ENCODE assay signal across 22 mouse cellular contexts in genomic region chr5:110638306-110639074, GRCm38 (mm10). TPM values are rescaled to one million over a fixed set of nuclear protein-coding genes. Genes with fewer than 3 reads are reported as not detected.
A peak's percentile ranks its signal among the peaks of the same experiment; 100 is the strongest.
DNase-seq lines count a peak whose midpoint lies in the region; ATAC-seq and TF ChIP-seq lines count a peak whose summit lies in the region.
"Had no signal": no experiment of that assay in that cellular context is flagged by ENCODE, and none has a peak within 500 bp of the region (broad histone marks: within the 10 kb centered on the region; RNA-seq: fewer than 3 reads in every experiment).

No protein-coding gene starts in this region.

- H3K4me1 ChIP-seq in forebrain, postnatal 0 days (ENCODE audit: insufficient read depth), result no peaks in the 10 kb centered on the region
- no peaks in the 10 kb centered on the region for H3K4me1 ChIP-seq in forebrain, embryonic 11.5 days (replicated peaks; ENCODE audit: control insufficient read depth, insufficient read depth, low read length)
- H3K4me1 ChIP-seq in E14TG2a.4 (replicated peaks; ENCODE audit: low read depth, low read length), result peaks cover 9% of the 10 kb centered on the region
- H3K4me1 ChIP-seq in liver, embryonic 12.5 days, result peaks cover 5% of the 10 kb centered on the region; the same call in 1 of the 2 replicates
- H3K4me1 ChIP-seq: heart, embryonic 12.5 days had no signal

- no peak overlapping the region for H3K4me3 ChIP-seq in forebrain, postnatal 0 days (ENCODE audit: low read depth, low read length)
- no peak overlapping the region for H3K4me3 ChIP-seq in forebrain, embryonic 11.5 days (ENCODE audit: low read depth, low read length)
- H3K4me3 ChIP-seq in left cerebral cortex, adult 2 months, result no peak overlapping the region
- H3K4me3 ChIP-seq in E14TG2a.4 (replicated peaks; ENCODE audit: low read length), result peak overlapping the region; percentile 70
- H3K4me3 ChIP-seq in liver, embryonic 12.5 days, result no peak overlapping the region
- H3K4me3 ChIP-seq: embryonic facial prominence, embryonic 15.5 days; erythroblast, embryonic 14.5 days; hindbrain, embryonic 10.5 days; hindbrain, embryonic 15.5 days had no signal

- no peak overlapping the region for H3K4me2 ChIP-seq in forebrain, postnatal 0 days (ENCODE audit: low read depth)
- H3K4me2 ChIP-seq in forebrain, embryonic 11.5 days (ENCODE audit: low read depth, low read length, severe bottlenecking), result no peak overlapping the region
- H3K4me2 ChIP-seq in liver, embryonic 12.5 days, result no peak overlapping the region
- H3K4me2 ChIP-seq: hindbrain, embryonic 15.5 days had no signal

- intact Hi-C loops in left cerebral cortex, adult 2 months (cut with DNase I), result loop anchor here (5.0 kb wide), 1 partner anchor 91 kb away; no protein-coding TSS in a partner anchor

- DNase-seq in forebrain, postnatal 0 days, result no peak
- no peak for DNase-seq in forebrain, embryonic 11.5 days (ENCODE audit: low spot score)
- no peak for DNase-seq in left cerebral cortex, adult 2 months (ENCODE audit: extremely low spot score in 1 of 2, low spot score in 2 of 2)
- no peak for DNase-seq in left cerebral cortex, adult 8-10 months (ENCODE audit: low spot score in 2 of 2)
- peak; percentile 54 for DNase-seq in NIH3T3 (ENCODE audit: low read depth)
- DNase-seq in gastrocnemius, adult 18-20 months (ENCODE audit: low spot score), result no peak
- DNase-seq: adrenal gland, adult 8-10 months; adrenal gland, postnatal 36 days; cerebellum, adult 2 months; cerebellum, postnatal 10 days; embryo, embryonic 11 days; gastrocnemius, adult 2 months; gastrocnemius, postnatal 25 days had no signal

- H3K27ac ChIP-seq in forebrain, postnatal 0 days (ENCODE audit: low read depth, low read length), result no peak overlapping the region
- H3K27ac ChIP-seq in forebrain, embryonic 11.5 days (ENCODE audit: low read depth, low read length), result no peak overlapping the region
- H3K27ac ChIP-seq in left cerebral cortex, adult 2 months, result no peak overlapping the region
- no peak overlapping the region for H3K27ac ChIP-seq in liver, embryonic 12.5 days
- H3K27ac ChIP-seq: embryonic facial prominence, embryonic 15.5 days; gastrocnemius, adult 2 months; hindbrain, embryonic 15.5 days had no signal

- WGBS in forebrain, postnatal 0 days, result 75% methylated on average over 7 of the region's 7 CpGs
- 83% methylated on average over 7 of the region's 7 CpGs for WGBS in forebrain, embryonic 11.5 days
- 70% methylated on average over 7 of the region's 7 CpGs for WGBS in liver, embryonic 12.5 days (ENCODE audit: insufficient replicate concordance)

- no peaks in the 10 kb centered on the region for H3K9me3 ChIP-seq in forebrain, postnatal 0 days (ENCODE audit: low read length)
- H3K9me3 ChIP-seq in forebrain, embryonic 11.5 days (ENCODE audit: control insufficient read depth, low read length), result no peaks in the 10 kb centered on the region
- H3K9me3 ChIP-seq in E14TG2a.4 (ENCODE audit: low read length), result peaks cover 26% of the 10 kb centered on the region
- H3K9me3 ChIP-seq in liver, embryonic 12.5 days (replicated peaks), result peaks cover 9% of the 10 kb centered on the region
- H3K9me3 ChIP-seq: embryonic facial prominence, embryonic 15.5 days; hindbrain, embryonic 15.5 days had no signal

- no peaks in the 10 kb centered on the region for H3K36me3 ChIP-seq in forebrain, postnatal 0 days (ENCODE audit: insufficient read depth)
- no peaks in the 10 kb centered on the region for H3K36me3 ChIP-seq in forebrain, embryonic 11.5 days (ENCODE audit: control insufficient read depth, insufficient read depth, low read length)
- H3K36me3 ChIP-seq in E14TG2a.4 (ENCODE audit: insufficient read depth, low read length), result no peaks in the 10 kb centered on the region
- H3K36me3 ChIP-seq in liver, embryonic 12.5 days, result no peaks in the 10 kb centered on the region
- H3K36me3 ChIP-seq: embryonic facial prominence, embryonic 15.5 days; forebrain, embryonic 10.5 days; heart, embryonic 12.5 days; hindbrain, embryonic 10.5 days; hindbrain, embryonic 15.5 days had no signal

- 0 out of 2 replicates have a peak, but pooled peaks have one; percentile 32 for ATAC-seq in forebrain, postnatal 0 days
- no peak for ATAC-seq in forebrain, embryonic 11.5 days (replicated peaks; ENCODE audit: low FRiP score)
- no peak for ATAC-seq in liver, embryonic 12.5 days
- ATAC-seq: forebrain, embryonic 16.5 days had no signal

- TF ChIP-seq CTCF in forebrain, postnatal 0 days (IDR thresholded peaks at IDR 0.05; ENCODE audit: low read depth), result no peak
- peak; percentile 14; the same call in 1 of the 2 replicates for TF ChIP-seq CTCF in left cerebral cortex, adult 2 months (IDR thresholded peaks at IDR 0.05)
- no peak for TF ChIP-seq CTCF in E14TG2a.4 (conservative IDR thresholded peaks at IDR 0.05; ENCODE audit: low read length)

- no peaks in the 10 kb centered on the region for H3K27me3 ChIP-seq in forebrain, postnatal 0 days (ENCODE audit: insufficient read depth, low read length)
- no peaks in the 10 kb centered on the region for H3K27me3 ChIP-seq in forebrain, embryonic 11.5 days (ENCODE audit: control insufficient read depth, insufficient read depth, low read length)
- H3K27me3 ChIP-seq in E14TG2a.4 (ENCODE audit: insufficient read depth, low read length), result 0 out of 2 replicates have a peak, but pooled peaks cover 6% of the 10 kb centered on the region
- peaks cover 16% of the 10 kb centered on the region; the same call in 1 of the 2 replicates for H3K27me3 ChIP-seq in liver, embryonic 12.5 days (replicated peaks)
- H3K27me3 ChIP-seq: embryonic facial prominence, embryonic 15.5 days; heart, embryonic 12.5 days; hindbrain, embryonic 15.5 days had no signal

- no peak overlapping the region for H3K9ac ChIP-seq in forebrain, postnatal 0 days
- H3K9ac ChIP-seq in forebrain, embryonic 11.5 days (ENCODE audit: low read length), result no peak overlapping the region
- H3K9ac ChIP-seq in liver, embryonic 12.5 days, result no peak overlapping the region
- H3K9ac ChIP-seq: embryonic facial prominence, embryonic 15.5 days; heart, embryonic 12.5 days; hindbrain, embryonic 15.5 days had no signal

RNA-seq across cellular contexts. Expression of gene Noc4l, which starts 14.7 kb away (rescaled TPM):
- 27.0 and 36.9 TPM in 2 replicates for total RNA-seq in forebrain, postnatal 0 days (2014; rRNA removed)
- 40.4 and 47.2 TPM in 2 replicates for polyA plus RNA-seq in forebrain, postnatal 0 days (2015; fragmentation: Nextera tagmentation; extraction: Ambion mirVana)
- 68.9 and 78.2 TPM in 2 replicates for polyA plus RNA-seq in forebrain, embryonic 11.5 days (2014; fragmentation: Nextera tagmentation; extraction: Ambion mirVana)
- total RNA-seq in left cerebral cortex, adult 2 months (2021), result 10 to 100 TPM; 25.6 to 27.2 TPM
- 10 to 100 TPM; 20.0 to 31.3 (median 24.7) TPM for total RNA-seq in left cerebral cortex, adult 8-10 months (2022)
- 10 to 100 TPM; 14.1 to 15.4 TPM for total RNA-seq in gastrocnemius, adult 18-20 months (2021)
- 88.5 and 92.4 TPM in 2 replicates for polyA plus RNA-seq in liver, embryonic 12.5 days (2016; fragmentation: Nextera tagmentation; extraction: Ambion mirVana)

RNA-seq across cellular contexts. Expression of gene Ddx51, which starts 14.8 kb away (rescaled TPM):
- total RNA-seq in forebrain, postnatal 0 days (2014; rRNA removed), result 9.8 and 13.5 TPM in 2 replicates
- polyA plus RNA-seq in forebrain, postnatal 0 days (2015; fragmentation: Nextera tagmentation; extraction: Ambion mirVana), result 9.3 and 12.8 TPM in 2 replicates
- polyA plus RNA-seq in forebrain, embryonic 11.5 days (2014; fragmentation: Nextera tagmentation; extraction: Ambion mirVana), result 41.9 and 43.0 TPM in 2 replicates
- total RNA-seq in left cerebral cortex, adult 2 months (2021), result 10 to 100 TPM; 30.4 to 31.6 TPM
- total RNA-seq in left cerebral cortex, adult 8-10 months (2022), result 10 to 100 TPM; 21.6 to 24.5 (median 22.8) TPM
- total RNA-seq in gastrocnemius, adult 18-20 months (2021), result 1 to 10 TPM; 6.0 to 8.5 TPM
- polyA plus RNA-seq in liver, embryonic 12.5 days (2016; fragmentation: Nextera tagmentation; extraction: Ambion mirVana), result 30.2 and 36.3 TPM in 2 replicates
